Mouse (Mus musculus) mesoderm, embryonic 11.5 days (tissue): ENCODE results near the gene Ephb1.

Experiments used
- DNase-seq: peaks from one replicate; pipeline ENCODE4 v3.0.0-alpha.2; 2012; ENCODE audit warnings: low read depth, low spot score

Gene Ephb1

DNA sequence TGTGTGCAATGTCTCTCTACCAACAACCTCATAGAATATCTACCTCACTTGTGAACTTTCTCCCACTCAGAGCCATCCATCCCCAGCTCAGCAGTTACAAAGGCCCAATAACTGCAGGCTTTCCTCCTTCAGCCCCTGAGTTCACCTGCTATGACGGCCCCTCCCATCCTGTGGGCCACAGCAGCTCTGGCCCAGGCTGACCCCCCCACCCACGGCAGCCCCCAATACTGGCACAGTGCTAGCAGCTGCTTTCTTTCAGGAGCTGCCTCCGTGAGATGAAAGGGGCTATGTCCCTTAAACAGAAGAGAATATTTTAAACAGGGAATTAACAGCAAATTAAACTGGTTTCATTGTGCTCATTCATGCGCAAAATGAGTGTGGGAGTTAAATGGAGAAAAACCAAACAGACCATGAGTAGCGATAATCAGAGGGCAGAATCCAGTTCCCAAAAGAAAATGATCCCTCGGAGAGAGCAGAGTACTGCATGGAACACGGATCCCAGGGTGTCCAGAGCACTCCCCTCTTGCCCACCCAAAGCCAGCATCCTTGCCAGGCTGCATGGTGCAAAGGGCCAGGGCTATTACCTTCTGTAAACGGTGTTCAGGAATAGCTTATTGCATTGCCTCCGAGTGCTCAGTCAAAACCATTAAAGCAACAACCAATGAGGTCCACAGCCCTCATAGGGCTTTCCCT lies 105.2 kb downstream of the Ephb1 start:
- DNase-seq = no peak

DNA sequence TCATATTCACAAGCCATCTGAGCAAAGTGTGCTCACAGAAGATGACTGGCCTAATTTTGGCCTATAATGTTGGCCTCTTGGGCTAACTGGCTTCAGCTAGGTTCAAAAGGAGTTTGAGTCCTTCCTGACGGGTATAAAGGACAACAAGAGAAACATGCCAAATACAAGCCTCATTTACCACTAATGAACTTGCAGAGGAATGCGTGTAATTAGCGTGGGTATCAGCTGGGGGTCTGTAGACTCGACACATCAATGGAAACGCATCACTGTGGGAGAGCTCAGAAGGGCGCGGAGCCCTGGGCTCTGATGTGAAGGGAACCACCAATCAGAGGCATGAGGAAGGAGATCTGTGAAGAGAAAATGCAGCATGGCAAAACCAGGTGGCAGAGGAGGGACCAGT lies 108.9 kb downstream of the Ephb1 start:
- DNase-seq = no peak

DNA sequence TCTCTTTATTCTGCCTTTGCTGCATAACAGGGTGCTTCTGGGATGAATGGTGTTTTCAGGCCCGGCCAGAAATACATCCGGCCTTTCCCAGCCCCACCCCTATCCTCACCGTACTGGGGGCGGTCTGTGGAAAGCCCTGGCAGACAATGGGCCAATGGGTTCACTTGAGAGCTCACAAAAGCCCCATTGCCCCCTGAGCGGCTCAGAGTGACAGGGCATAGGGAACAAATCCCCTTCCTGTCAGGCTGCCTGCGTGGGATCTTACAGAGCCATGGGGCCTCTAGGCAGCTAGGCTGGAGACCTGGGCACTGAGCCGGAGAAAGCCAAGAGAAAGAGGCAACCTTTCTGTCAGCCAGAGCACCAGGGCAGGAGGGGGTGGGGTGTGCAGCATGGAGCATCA lies 111.2 kb downstream of the Ephb1 start:
- no peak for DNase-seq

DNA sequence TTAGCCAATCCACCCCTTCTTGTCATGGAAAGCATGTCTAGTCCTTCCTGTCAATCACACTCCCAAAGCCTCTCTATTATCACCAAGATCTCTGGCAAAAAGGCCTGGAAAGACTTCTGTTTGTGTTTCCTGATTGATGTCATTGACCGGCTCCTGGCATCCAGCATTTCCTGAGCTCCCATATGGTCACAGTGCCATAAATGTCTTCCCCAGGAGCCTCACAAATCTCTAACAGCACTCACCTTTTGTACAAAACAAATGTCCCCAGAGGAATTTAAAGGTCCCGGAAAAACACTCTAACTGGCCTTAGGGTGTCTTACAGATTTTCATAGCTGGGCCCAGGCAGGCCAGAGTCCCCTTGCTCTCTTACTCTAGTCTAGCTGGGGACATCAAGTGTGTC lies 112.9 kb downstream of the Ephb1 start:
- no peak for DNase-seq

DNA sequence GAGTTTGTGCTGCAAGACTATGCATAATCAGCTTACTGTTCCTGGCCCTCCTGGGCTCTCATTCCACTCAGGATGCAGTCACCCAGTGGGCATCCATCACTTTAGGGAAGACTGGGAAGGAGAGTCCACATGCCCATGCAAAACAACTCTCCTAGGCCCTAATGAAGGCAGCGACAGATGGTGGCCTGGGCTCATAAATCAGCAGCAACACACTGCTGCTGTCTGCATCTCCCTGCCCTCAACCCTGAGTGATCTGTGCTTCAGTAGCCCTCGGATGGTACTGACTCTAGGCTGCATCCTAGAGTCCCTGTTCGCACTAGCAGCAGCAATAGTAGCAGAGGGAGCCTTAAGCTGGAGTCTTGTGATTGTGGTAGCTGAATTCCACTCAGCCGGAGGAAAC lies 114.3 kb downstream of the Ephb1 start:
- peak; percentile 68 for DNase-seq

DNA sequence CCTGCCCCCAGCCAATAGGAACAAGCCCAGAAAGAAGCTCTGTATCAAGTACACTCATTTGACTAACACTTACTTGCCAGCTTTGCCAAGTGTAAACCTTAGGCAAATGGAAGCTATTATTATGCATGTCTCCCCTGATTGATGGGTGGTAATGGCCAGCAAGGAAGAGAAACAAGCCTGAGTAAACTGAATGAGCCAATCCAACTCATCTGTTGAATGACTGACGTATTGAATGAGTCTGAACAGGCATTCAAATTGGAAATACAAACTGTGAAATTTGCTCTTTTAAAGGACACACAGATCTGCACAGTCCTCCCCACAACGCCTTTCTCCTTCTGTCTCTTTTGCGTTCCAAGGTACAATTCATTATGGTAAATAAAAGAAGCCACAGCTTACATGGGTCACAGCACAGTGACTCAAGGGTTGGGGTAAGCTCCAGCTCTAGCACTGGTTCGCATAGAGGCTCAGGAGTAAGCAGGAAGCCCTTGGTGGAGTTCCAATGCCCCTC lies 119.0 kb downstream of the Ephb1 start:
- peak; percentile 47 for DNase-seq

DNA sequence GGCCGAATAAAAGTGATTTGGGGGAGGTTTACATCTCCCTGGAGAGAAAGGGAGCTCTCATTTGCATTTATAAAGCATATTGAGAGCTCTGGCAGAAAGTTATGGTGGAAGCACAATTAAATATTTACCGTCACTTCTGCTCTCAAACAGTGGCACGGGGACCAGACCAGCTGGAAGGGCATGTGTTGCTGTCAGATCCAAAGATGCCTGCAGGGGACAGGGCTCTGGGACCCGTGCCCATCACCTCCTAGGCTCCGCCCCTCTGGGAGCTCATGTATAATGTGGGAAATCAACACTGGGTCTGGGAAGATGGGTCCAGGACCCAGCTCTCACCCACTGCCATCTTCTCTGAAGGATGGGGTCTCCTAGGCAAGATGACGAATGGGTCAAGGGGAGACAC lies 123.2 kb downstream of the Ephb1 start:
- DNase-seq = no peak

DNA sequence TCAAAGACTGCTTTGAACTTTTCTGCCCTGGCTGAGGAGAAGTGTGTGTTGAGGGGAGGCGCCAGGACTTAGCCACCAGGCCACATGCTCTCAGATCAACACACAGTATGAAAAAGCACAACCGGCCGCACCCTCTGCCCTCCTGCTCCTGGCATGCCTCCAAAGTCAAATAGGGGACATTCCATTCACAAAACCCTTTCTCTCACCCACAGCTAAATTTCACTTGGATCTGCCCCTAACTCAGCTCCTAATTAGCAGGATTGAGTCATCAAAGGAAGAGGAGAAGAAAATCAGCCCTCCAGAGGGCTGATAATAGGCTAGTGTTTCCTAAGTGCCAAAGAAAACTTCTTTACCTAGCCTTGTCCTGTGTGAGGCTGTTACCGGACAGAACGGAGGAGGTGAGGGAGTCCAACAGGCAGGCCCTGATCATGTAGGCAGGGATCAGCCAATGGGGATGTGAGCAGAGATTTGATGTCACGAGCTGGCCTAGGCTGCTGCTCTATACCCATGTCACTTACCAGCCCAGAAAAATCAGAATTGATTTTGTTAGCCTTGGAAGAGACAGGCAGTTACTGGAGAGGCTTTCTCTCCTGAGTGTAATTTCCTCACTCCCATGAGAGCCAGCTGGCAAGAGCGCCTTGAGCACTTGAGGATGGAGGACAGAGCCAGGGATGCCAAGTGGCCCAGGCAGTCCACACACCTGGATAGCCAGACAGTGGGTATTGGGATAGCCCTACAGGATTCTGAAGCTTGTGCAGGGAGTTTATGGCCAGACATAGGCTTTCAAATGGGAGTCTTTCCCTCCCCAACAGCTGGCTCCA lies 137.5 kb downstream of the Ephb1 start:
- DNase-seq = no peak

DNA sequence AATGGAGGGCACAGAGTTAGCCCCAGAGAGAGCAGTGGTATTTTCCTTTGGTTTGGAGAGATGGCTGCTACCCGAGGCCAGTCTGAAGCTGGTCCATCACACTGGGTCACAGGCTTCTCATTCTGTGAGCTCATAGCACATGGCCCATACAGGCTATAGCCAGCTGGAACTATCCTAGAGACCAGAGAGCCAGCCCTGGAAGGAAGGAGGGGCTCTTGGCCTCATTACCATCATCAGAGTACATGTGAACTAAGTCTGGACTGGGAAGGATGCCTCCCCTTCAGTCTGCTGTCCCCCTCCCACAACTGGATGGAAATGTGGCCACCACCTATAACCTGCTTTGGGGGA lies 142.5 kb downstream of the Ephb1 start:
- DNase-seq = no peak

DNA sequence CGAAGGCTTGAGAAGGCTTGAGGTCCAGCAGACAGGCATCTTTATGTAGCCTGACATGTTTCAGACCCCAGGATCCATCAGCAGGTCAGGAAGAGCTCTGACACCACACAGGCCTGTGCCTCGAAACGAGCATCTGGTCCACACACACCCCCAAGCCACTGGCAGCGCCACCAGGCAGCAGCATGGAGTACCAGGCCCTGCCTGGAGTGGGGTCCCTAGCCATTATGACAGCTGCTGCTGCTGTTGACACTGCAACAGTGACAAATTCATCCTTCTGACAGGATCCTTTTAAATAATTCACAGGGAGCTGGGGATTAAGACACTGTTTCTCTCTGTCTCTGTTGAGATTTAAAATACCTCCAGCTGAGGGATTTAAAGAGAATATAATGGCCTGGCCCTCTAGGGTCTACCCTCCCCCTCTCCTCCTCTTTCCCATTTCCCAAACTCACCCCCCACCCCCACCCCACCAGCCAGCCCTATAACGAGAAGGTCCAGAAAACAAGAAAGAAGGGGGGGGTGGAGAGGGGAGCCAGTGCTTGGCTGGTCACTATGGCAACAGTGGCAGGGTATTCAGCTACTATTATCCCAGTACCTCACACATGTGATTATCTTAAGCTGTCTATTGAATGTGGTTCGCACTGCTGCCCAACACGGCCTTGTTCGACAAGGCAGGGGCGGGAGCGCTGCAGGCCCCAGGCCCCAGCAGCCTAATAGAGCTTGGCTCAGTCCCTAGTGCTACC lies 143.0 kb downstream of the Ephb1 start:
- peak; percentile 77 for DNase-seq

DNA sequence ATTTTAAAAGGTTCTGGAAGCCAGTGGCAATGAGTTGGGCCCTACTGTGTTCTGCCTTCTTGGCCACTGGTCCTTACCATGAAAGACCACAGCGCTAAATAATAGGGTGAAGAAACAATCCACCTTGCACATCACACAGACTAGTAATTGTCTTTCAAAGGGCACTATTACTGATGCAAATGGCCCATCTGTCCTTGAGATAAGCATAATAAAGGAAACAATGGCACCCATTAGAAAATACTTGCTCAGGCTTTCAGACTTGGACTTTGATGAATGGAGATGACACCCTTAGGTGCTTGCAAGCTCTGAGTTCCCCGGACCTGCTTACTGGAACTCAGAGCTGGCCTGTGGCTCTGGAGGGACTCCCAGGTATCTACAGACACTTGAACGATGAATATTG lies 149.0 kb downstream of the Ephb1 start:
- DNase-seq = no peak

DNA sequence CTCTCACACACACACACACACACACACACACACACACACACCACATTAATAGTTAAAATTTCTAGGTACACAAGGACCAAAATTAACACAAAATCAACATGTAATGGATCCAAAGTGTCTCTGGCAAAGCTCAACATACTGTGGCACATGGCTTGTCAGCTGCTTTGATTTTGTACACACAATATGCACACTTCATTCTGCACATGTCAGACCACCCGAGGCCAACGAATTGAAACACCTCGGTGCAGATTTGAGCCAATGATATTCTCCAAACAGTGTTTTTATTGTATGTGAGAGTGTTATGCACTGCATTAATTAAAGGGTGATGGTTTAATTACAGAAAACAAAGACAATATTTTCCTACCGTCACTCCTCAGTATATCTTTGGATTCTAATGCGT lies 152.6 kb downstream of the Ephb1 start:
- DNase-seq = no peak

DNA sequence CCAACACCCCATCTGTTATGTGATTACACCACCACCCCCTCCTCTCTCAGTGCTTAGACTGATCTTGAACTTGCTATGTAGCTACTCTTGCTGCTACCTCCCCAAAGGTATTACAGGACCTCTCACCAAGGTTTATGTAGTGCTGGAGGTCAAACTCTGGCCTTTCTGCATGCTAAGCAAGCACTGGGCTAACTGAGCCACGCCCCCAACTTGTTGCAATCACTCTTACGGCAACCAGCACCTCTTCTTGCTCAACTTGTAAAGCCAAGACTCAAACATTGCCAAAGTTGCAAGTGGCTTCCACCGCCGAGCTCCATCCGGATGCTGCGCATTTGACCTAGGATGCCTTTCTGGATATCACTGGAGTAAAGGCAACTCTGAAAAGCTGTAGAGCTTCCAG lies 157.6 kb downstream of the Ephb1 start:
- no peak for DNase-seq

DNA sequence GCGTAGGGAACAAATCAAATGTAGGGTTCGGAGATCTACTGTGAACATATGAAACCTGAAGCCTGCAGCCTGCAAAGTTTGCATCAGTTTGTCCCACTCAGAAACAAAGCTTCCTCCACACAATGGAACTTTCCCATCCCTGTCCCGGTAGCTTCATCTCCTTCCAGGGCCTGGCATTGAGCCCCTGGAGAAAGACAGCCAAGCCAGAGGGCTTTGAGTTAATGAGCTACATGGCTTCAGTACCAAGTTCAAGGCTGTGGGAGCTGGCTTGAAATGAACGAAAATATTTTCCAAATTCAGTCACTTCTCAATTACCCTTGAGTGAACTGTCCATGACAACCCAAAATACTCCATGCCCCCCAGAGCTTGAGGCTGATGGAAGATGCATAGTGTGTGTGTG lies 160.4 kb downstream of the Ephb1 start:
- no peak for DNase-seq

DNA sequence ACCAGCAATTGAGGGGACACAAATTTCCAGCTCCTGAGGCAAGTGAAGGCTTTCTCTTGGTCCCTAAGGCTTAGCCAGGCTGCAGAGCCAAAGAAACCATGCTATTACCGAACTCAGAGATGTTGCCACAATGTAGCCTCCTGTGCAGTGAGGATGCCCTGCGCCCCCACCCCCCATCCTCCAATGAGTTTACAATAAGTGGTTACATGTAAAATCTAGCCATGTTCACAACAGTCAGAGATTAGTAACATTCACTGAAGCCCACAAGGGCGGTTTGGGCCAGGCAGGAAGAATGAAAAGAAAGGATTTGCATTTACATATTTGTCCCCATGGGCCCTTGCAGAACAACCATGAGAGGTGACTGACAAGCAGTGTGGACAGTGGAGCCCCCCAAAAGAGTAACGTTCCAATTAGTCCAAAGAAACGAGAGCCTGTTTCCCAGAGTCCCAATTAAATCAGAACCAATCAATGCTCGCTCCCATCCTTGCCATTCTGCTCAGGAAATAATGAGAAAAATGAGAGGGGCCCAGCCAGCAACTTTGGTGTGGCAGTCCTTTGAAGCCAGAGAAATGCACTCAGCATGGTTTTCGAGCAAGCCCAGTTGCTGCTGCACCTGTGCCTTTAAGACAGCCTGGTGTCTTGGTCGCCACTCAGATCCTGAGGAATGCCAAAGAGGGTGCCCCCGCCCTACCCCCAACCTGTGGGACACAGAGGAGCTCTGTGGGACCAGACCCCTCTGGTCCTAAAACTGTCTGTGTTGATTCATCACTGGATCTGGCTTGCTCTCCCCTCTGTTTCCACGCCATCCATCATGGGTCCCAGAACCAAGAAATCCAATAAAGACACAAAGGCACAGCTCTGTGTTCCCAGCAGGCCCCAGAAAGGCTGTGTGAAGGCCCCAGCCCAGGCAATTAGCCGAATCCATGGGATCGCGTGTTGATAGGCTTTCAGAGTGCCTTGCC lies 161.5 kb downstream of the Ephb1 start:
- DNase-seq = peak; percentile 72

DNA sequence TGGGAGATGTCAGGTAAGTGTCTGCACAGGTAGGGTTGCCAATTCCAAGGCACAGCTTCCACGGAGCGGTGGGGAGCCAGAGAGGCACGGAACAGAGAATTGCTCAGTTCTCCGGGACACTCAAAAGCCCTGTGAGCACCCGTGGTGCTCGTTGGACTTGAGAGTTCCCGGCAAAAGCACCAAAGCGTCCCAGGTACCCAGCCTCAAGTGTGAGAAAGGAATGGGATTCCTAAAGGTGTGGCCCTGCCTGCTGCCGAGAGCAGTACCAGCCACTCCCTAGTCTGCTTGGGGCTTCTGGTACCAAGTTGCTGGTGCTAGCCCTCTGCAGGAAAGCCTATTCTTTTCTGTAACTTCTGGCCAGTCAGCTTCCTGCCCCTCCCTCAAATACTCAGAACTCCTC lies 164.4 kb downstream of the Ephb1 start:
- no peak for DNase-seq

DNA sequence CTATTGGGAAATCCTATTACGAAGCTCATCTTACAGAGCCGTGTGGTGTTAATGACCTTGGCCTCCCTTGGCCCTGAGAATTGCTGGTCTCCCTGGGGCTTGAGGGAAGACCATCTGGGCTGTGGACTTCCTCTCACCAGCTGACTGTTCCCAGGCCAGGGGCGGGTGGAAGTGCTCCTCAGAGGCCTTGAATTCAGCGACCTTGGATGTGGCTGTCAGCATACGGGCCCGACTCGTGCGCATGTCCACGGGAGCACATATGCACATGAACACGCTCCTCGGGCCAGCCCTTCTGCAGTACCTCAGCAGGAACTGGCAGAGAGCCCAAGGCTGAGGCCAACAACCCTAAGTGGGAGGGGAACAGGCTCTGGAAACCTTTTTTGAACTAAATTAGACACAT lies 165.1 kb downstream of the Ephb1 start:
- peak; percentile 16 for DNase-seq

DNA sequence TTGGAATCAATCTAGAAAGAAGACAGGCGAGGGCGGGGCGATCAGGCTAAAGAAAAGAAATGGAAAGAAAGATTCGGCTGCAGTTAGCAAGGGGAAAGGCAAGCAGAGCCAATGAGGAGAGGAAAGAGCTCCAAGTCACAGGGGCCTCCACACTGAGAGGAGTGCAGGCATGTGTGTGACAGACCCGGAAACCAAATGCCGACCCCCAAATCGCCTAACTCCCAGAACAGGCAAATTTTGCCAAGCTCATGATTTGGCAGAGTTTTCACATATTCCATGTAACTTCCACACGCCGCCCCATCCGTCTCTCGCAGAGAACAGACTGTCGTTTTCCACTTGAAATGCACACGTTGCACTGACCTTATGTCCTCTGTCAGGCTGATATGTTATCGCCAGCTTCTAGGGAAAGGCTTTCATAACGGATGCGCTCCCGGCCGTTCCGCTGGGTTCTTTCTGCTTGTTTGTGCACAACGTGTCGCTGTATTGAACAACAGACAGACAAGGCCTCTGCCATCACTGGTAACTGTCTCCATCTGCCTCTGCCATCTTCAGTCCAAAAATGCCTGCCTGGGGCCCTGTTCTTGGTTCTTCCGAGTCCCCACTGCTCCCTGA lies 170.7 kb downstream of the Ephb1 start:
- DNase-seq = no peak

DNA sequence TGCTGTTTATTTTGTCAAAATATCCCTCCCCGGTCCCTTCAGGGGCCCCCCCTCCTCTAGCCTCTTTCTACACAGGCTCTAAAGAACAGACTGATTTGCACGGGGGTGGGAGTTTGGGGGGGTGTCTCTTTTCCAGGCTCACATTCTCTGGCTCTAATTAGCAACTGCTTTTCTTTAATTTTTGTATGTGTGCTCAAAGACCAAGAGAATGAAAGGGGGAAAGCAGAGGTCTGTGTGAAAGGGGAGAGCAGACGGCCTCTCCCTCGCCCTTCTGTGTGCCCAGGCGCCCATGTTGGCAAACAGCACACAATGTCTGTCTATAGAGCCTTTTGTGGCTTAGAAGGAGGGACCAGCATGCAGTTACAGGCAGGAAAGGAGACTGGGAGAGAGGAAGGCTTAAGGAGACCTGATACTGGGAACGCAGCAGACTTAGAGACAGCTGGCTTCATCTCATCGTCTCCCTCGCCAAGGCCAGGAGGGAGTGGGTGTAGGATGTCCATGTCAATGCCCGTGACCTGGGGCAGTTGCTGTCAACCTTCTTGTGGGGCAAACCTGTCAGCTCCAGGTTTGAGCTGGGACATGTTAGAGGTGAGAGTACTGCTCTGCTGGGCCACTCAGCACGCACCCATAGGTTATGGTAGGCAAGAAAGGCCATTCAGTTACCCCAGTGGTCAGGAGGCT lies 172.5 kb downstream of the Ephb1 start:
- DNase-seq = no peak

DNA sequence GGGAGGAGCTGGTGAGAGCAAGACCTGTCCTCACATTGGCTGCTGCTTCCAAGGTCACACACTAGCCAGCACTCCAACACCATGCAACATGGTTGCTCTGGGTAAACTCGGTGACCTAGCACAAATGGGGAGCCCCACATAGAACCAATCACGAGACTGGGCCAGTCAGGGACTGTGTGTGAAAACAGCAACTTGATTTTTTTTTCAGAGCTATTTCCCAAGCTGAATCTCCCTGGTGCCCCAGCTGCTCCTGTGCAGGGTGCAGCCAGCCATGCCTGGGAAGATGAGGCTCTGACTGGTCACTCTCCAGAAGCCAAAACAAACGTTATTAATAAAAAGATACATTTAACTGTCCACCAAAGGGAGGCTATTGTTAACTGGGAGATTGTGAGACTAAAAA lies 173.2 kb downstream of the Ephb1 start:
- no peak for DNase-seq
